Mouse (Mus musculus) lung, postnatal 14 days (tissue): Measurements from ENCODE around the gene Cdc27.
A peak's percentile ranks its signal among the peaks of the same experiment; 100 is the strongest.
"Not testable (repeated sequence)": the region's sequence is repeated elsewhere in the genome, so short reads cannot be mapped to it uniquely, and the experiment has no call there.

Source experiments
- DNase-seq: peaks from one replicate; pipeline ENCODE4 v3.0.0; 2021

Cdc27 gene

DNA sequence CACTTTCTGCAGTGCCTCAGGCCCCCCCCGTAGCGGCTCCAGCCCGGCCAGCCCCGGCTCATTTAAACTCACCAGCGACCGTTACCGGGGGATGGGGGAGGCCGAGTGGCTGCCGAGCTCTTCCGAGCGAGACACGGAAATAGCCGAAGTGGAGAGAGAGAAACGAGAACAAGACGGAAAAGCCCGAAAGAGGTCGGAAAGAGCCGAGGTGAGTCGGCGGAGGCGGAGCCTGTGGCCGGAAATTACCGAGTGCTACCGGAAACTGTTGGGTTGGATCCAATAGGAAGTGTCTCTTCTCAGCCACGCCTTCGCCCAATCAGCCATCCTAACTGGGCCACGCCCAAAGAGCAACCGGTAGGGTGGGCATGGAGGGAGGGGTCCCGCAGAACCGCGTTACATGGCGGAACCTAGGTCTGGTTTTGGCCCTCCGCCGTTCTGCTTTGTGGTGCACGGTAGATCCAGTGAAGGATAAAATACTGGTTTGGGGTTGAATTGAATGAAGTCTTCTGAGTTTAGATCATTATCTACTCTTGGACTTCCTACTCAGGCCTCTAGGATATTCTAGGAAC, at the start of gene Cdc27, which contains the start of gene Myl4:
TSS of gene Cdc27 (minus strand) at position 215 of the 569 bp plus-strand sequence.
TSS of gene Myl4 (plus strand) at position 258 of the 569 bp plus-strand sequence.
- DNase-seq = peak; percentile 100

GRCm38 (mm10) chr11:104599265-104599945, 49.0 kb upstream of the Cdc27 start:
- no peak for DNase-seq

GRCm38 (mm10) chr11:104596365-104596764, 45.9 kb upstream of the Cdc27 start:
- DNase-seq = no peak

DNA sequence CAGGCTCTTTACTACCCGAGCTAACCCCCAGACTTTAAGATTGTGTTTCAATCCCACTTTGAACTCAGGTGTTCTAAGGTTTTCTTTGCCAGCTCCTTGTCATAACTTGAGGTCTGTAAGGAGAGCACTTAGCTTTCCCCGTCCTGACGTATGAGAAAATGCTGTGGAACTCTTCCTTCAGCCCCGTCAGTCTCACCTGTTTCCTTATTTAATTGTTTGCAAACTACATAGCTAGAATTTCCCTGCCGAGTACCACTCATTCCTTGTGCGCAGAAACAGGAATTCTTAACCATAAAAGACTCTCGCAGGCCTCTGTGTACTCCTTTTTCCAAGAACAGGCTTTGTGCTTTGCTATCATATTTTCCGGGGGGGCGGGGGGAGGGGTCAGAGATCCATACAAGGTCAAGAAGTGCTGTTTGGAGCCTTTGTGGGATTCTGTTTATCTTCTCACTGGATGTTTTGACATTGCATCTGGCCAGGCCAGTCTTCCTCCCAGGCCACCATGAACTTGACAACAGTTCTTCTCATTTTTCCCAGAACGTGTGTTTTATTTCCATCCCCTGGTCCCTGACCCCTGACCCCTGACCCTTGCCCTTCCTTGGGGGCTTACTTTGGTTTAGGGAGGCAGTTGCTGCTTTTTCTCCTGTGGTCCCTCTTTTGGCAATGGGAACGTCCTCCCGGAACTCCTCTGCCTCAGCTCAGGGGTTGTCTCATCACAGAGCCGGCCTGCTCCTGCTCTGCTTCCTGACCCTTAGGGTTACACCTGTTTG, 41.8 kb upstream of the Cdc27 start:
- no peak for DNase-seq

- peak; percentile 88 for DNase-seq
Measured at GRCm38 (mm10) chr11:104590148-104590547, 39.7 kb upstream of the Cdc27 start.

DNA sequence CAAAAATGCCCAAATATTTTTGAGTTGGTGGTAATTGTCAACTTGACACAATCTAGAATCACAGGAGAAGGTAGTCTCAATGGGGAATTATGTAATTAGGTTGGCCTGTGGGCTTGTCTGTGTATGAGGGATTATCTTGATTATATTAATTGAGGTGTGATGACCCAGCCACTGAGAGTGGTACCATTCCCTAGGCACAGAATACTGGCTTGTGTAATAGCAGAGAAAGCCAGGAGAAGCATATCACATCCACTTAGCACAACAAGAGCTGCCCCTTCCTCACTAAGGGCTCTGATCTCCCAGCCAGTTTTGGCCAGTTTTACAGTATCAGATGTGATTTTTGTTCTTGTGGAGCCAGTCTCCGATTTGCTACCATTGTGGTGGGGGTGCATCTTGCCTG, 39.1 kb upstream of the Cdc27 start:
- DNase-seq = no peak

DNA sequence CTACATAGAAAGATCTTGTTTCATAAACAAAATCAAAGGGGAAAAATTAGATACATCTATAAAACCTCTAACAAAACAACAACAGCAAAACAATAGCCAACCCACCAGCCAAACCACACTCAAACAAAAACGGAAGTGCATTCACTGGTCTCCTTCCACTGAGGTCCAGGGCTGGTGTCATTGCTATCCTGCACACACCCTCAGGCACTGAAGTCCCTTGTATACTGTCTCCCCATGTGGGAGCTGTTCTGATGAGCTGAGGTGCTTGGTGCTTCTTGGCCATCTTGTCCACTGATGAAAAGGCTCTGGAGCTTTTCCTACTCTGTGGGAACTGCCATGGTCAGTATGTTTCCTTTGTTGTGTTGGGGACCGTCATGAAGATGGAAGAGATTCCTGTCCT, 38.1 kb upstream of the Cdc27 start:
- DNase-seq = no peak

DNA sequence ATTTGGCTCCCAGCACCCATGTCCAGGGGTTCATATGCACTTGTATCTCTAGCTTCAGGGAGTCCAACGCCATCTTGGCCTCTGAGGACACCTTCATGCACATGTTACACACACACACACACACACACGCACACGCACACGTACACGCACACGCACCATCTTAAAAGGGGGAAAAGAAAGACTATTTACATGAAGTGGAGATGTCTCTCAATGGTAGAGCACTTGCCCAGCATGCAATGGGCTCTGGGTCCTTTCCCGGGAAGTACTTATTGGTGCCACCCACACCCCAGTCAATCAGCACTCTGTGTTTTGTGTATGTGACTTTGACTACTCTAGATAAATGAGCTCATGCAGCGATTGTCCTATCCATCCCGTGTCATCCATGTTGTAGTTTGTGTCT, 37.5 kb upstream of the Cdc27 start:
- no peak for DNase-seq

DNA sequence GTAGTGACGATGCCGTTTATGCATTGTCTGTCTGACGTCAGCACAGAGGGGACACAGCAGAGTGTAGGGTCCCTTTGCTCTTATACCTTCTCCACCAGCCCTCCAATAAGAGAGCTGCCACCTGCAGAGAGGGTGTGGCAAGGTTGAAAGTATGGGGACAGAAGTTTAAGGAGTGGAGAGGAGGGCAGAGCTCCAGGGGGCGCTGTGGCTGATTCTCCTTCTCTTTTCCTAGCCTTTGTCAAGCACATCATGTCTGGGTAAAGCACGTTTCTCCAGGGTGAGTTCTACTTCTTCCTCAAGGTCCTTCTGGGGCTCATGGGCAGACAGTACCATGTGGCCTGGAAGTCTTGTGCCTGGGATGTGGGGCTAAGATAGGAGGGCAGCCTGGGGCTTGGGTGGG, 35.1 kb upstream of the Cdc27 start:
- no peak for DNase-seq

DNA sequence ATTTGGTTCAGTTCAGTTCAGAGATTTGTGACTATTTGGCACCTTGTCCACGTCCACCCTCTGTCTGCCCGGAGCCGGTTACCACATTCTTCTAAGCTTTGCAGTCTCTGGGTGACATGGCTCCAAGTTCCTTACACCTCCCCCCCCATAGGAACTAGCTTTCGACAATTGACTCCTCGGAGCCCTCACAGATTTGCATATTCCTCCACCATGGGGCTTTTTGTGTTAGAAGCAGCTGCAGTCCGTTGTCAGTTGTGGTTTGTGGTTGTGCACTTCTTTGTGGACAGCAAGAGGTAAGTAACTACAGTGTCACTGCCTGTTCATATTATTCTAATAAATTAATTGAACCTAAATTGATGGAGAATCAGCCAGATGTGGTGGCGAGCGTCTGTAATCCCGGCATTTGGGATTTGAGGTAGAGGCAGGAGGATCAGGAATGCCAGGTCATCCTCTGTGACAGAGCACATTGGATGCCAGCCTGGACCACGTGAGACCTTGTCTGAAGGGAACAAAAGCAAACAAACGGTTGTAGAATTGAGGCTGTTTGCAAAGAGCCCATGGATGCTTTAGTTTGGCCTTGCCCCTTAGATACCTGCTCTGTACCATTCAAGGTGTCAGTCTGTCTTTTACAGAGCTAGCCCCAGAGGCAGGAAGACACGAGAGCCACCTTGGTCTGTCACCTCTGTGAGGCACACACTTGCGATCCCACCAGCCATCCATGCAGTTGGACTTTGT, 32.4 kb upstream of the Cdc27 start:
- DNase-seq = no peak

DNA sequence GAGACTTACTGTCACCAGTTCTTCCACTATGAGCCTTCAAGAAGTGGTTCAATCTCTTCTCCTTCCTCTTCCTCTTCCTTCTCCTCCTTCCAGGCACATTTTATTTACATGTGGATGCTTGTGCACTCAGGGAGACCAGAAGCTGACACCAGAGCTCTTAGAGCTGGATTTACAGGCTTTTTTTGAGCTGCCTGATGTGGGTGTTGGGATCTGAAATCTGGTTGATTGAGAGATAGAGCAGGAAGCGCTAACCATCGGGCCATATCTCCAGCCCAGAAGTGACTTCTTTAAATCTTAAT, 31.8 kb upstream of the Cdc27 start:
- DNase-seq = no peak

- DNase-seq = peak; percentile 43
Measured at GRCm38 (mm10) chr11:104581446-104582307, 31.3 kb upstream of the Cdc27 start.

DNA sequence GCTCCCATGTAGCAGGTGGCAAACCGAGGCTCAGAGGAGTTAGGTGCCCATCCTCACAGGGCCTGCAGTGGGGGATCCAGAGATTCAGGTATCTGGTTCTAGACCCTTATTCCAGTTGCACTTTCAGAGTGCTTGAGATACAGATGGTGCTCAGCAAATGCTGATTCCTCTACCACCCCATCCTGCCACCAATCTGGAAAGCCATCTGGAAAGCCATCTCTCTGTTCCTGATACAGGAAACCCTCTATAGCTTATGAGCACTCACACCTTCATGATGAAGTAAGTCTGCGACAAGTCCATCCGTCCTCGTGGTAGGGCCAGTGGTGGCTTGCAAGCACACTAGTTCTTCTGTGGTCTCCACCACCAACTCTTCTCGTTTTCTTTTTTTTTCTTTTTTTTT, 30.2 kb upstream of the Cdc27 start:
- no peak for DNase-seq

- DNase-seq = no peak
Measured at GRCm38 (mm10) chr11:104580091-104580490, 29.7 kb upstream of the Cdc27 start.

GRCm38 (mm10) chr11:104579575-104579974, 29.2 kb upstream of the Cdc27 start:
- no peak for DNase-seq

GRCm38 (mm10) chr11:104579084-104579483, 28.7 kb upstream of the Cdc27 start:
- DNase-seq = no peak

DNA sequence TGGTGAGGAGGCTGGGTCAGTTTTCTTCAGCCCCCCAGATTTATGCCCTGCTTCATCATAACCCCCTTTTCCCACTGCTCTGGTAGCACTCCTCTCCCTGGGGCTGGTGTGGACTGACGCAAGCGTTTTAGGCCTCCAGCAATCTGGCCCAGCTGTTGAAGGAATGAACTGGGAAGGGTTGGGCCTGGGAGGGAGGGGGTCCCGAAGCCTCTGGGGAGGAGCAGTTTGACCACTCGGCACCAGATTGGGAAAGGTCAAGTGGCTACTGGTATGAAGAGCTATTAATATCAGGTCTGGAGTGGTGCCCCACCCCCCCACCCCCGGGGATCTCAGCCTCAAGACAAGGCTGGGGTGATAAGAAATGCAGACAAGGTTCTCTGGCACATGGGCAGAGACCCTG, 27.7 kb upstream of the Cdc27 start:
- no peak for DNase-seq

GRCm38 (mm10) chr11:104576772-104577612, 26.6 kb upstream of the Cdc27 start:
- no peak for DNase-seq

DNA sequence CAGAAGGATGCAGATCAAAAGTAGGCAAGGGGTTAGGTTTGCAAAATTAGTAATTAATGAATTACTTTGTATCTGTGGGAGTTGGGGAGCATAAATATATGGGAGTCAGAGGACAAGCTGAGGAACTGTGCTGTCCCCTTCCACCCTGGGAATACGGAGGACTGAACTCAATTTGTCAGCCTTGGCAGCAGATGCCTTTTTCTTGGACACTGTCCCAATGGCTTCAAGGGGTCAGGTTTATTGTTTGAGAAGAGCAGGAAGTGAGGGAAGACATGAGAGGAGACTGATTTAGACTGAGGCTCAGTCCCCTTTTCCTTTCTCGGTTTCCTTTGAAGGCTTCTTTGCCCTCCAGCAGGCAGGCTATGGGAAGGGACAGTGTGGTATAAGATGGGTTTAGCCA, 22.1 kb upstream of the Cdc27 start:
- no peak for DNase-seq

- no peak for DNase-seq
Measured at GRCm38 (mm10) chr11:104572091-104572490, 21.7 kb upstream of the Cdc27 start.

GRCm38 (mm10) chr11:104571373-104571772, 21.0 kb upstream of the Cdc27 start:
- peak; percentile 46 for DNase-seq

DNA sequence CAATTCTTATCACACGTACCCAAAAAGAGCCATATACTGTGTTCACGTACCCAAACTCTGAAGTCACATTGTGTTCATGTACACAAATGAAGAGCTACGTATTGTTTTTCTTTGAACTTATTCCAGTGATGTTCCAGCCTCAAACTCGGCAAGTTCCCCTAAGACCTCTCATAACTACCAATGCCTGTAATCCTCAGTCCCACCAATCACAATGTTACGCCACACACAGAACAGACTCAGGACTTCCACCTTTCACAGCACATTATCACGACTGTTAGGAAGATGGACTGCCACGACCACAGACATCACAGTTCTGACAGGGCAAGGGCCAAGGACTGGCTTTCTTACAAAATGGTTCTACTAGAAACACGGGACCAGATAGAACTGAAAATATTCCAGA, 20.1 kb upstream of the Cdc27 start:
- not testable (repeated sequence) for DNase-seq
